Comparison of ENCODE assay signal across 8 mouse cellular contexts in the genomic region with DNA sequence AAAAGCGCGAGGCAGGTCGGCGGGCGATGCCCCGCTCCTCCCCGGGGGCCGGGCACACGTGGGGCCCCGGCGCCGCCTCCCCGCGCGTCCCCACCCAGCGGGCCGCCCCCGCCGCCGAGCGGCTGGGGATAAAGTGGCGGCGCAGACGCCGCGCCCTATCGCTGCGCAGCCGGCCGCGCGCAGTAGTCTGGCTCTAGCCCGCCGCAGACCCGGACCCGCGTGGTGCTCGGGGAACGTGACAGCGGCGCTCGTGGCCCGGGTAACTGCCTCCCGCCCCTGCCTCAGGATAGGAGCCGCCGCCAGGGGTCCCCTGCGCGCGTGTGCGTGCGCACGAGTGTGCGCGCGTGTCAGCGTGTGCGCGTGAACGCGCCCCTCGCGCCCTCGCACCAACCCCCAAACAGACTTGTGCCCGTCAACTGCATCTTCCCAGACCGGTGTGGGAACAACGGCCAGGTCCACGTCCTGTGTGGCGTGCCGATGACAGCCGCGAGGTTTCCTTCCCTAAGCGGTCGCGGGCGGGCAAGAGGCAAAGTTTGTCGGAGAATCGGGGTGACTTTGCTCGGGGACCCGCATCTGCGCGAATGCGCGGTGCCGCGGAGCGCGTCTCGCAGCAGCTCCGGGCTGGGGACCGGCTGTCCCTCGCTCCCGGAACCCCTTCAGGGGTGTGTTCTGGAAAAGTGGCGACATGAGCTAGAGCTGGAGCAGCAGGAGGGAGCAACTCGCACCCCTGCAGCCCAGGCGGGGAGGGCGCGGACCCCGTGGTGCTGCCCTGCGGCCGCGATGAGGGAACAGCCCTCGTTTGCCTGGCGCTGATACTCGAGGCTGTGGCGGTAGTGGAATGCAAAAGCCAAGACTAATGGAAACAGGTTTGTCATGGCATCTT. TPM values are rescaled to one million over a fixed set of nuclear protein-coding genes. Genes with fewer than 3 reads are reported as not detected.
DNase-seq lines count a peak whose midpoint lies in the region; ATAC-seq and TF ChIP-seq lines count a peak whose summit lies in the region.

A gene (plus strand): TSS at position 100 of the 883 bp plus-strand sequence.

- peak within 1 kb of the TSS; percentile 90 for H3K4me2 ChIP-seq in embryonic facial prominence, embryonic 15.5 days (replicated peaks)

- H3K9ac ChIP-seq in embryonic facial prominence, embryonic 15.5 days: peak within 1 kb of the TSS; percentile 49
- peak within 1 kb of the TSS; percentile 98 for H3K9ac ChIP-seq in heart, adult 2 months (ENCODE audit: low read depth, low read length)

- no peaks in the 10 kb centered on the region for H3K36me3 ChIP-seq in embryonic facial prominence, embryonic 15.5 days
- H3K36me3 ChIP-seq in heart, adult 2 months (ENCODE audit: control insufficient read depth, insufficient read depth, low read length): peaks cover 7% of the 10 kb centered on the region
- no peaks in the 10 kb centered on the region for H3K36me3 ChIP-seq in kidney, adult 2 months (ENCODE audit: control insufficient read depth, insufficient read depth, low read length)
- no peaks in the 10 kb centered on the region for H3K36me3 ChIP-seq in limb, embryonic 10.5 days
- no peaks in the 10 kb centered on the region for H3K36me3 ChIP-seq in midbrain, embryonic 10.5 days

- H3K9me3 ChIP-seq in embryonic facial prominence, embryonic 15.5 days (replicated peaks): no peaks in the 10 kb centered on the region
- H3K9me3 ChIP-seq in limb, embryonic 10.5 days (replicated peaks): no peaks in the 10 kb centered on the region
- H3K9me3 ChIP-seq in midbrain, embryonic 10.5 days (replicated peaks): no peaks in the 10 kb centered on the region

- TF ChIP-seq POLR2A in bone marrow, adult 2 months (IDR thresholded peaks at IDR 0.05; ENCODE audit: borderline replicate concordance, control insufficient read depth, low read depth, low read length): peak; percentile 72; the same call in 1 of the 2 replicates
- peak; percentile 71; the same call in 1 of the 2 replicates for TF ChIP-seq POLR2A in heart, adult 2 months (IDR thresholded peaks at IDR 0.05; ENCODE audit: insufficient read depth, low read depth, low read length)
- TF ChIP-seq POLR2A in kidney, adult 2 months (IDR thresholded peaks at IDR 0.05; ENCODE audit: low read depth, low read length): no peak

- H3K27me3 ChIP-seq in embryonic facial prominence, embryonic 15.5 days: 0 out of 2 replicates have a peak, but pooled peaks cover 4% of the 10 kb centered on the region
- no peaks in the 10 kb centered on the region for H3K27me3 ChIP-seq in heart, adult 2 months (ENCODE audit: control insufficient read depth, insufficient read depth, low read length)
- H3K27me3 ChIP-seq in kidney, adult 2 months (replicated peaks; ENCODE audit: control insufficient read depth, insufficient read depth, low read length): no peaks in the 10 kb centered on the region
- peaks cover 62% of the 10 kb centered on the region for H3K27me3 ChIP-seq in limb, embryonic 10.5 days (ENCODE audit: low read depth, poor library complexity, severe bottlenecking)
- peaks cover 85% of the 10 kb centered on the region for H3K27me3 ChIP-seq in midbrain, embryonic 10.5 days (ENCODE audit: low read depth, poor library complexity, severe bottlenecking)

- H3K27ac ChIP-seq in bone marrow, adult 2 months (ENCODE audit: control insufficient read depth, insufficient read depth, low read depth, low read length, poor library complexity): peak within 1 kb of the TSS; percentile 83
- peak within 1 kb of the TSS; percentile 55 for H3K27ac ChIP-seq in embryonic facial prominence, embryonic 15.5 days (replicated peaks)
- peak within 1 kb of the TSS; percentile 98 for H3K27ac ChIP-seq in heart, adult 2 months
- H3K27ac ChIP-seq in kidney, adult 2 months (ENCODE audit: insufficient read depth, low read depth, low read length): peak within 1 kb of the TSS; percentile 80
- peak within 1 kb of the TSS; percentile 79 for H3K27ac ChIP-seq in limb, embryonic 10.5 days
- peak within 1 kb of the TSS; percentile 77 for H3K27ac ChIP-seq in midbrain, embryonic 10.5 days (replicated peaks)

- H3K4me3 ChIP-seq in bone marrow, adult 2 months (replicated peaks; ENCODE audit: control insufficient read depth, low read depth, low read length): peak within 1 kb of the TSS; percentile 96
- H3K4me3 ChIP-seq in embryonic facial prominence, embryonic 15.5 days (replicated peaks): peak within 1 kb of the TSS; percentile 69
- peak within 1 kb of the TSS; percentile 85 for H3K4me3 ChIP-seq in heart, adult 2 months
- peak within 1 kb of the TSS; percentile 94 for H3K4me3 ChIP-seq in kidney, adult 2 months (ENCODE audit: insufficient read depth, low read depth, low read length)
- H3K4me3 ChIP-seq in limb, embryonic 10.5 days: peak within 1 kb of the TSS; percentile 73
- H3K4me3 ChIP-seq in midbrain, embryonic 10.5 days: peak within 1 kb of the TSS; percentile 78

- peaks cover 2% of the 10 kb centered on the region; the same call in 1 of the 2 replicates for H3K79me2 ChIP-seq in heart, adult 2 months (replicated peaks; ENCODE audit: control insufficient read depth, insufficient read depth, low read length)

- ATAC-seq in embryonic facial prominence, embryonic 15.5 days (ENCODE audit: insufficient number of reproducible peaks, low FRiP score, low TSS enrichment, low read depth): peak; percentile 77

- no peak for TF ChIP-seq EP300 in heart, adult 2 months (IDR thresholded peaks at IDR 0.05; ENCODE audit: insufficient read depth, low read depth, low read length)

- DNase-seq in A20 (ENCODE audit: low read depth, low spot score): peak; percentile 83
- peak; percentile 88 for DNase-seq in heart, adult 2 months
- peak; percentile 75 for DNase-seq in kidney, adult 2 months
- peak; percentile 72 for DNase-seq in limb, embryonic 10.5 days (ENCODE audit: low spot score)
- peak; percentile 62 for DNase-seq in midbrain, embryonic 10.5 days (ENCODE audit: low spot score)
- peak; percentile 81 to 86 for DNase-seq in spleen, postnatal 10 days (ENCODE audit: low spot score in 2 of 2)

- intact Hi-C loops in heart, adult 2 months (cut with DNase I): loop anchor here (2.0 to 5.0 kb wide), 3 partner anchors 34 to 102 kb away; no protein-coding TSS in a partner anchor

- H3K4me1 ChIP-seq in bone marrow, adult 2 months (ENCODE audit: control insufficient read depth, insufficient read depth, low read length): peaks cover 9% of the 10 kb centered on the region
- H3K4me1 ChIP-seq in embryonic facial prominence, embryonic 15.5 days: peaks cover 9% of the 10 kb centered on the region
- H3K4me1 ChIP-seq in heart, adult 2 months (ENCODE audit: control insufficient read depth, insufficient read depth, low read length): peaks cover 14% of the 10 kb centered on the region
- H3K4me1 ChIP-seq in kidney, adult 2 months (ENCODE audit: control insufficient read depth, insufficient read depth, low read length): peaks cover 22% of the 10 kb centered on the region
- peaks cover 18% of the 10 kb centered on the region for H3K4me1 ChIP-seq in limb, embryonic 10.5 days
- H3K4me1 ChIP-seq in midbrain, embryonic 10.5 days: peaks cover 16% of the 10 kb centered on the region

- under 1% methylated on average over 105 of the region's 105 CpGs for WGBS in bone marrow, adult 2 months
- WGBS in embryonic facial prominence, embryonic 15.5 days: under 1% methylated on average over 102 of the region's 105 CpGs
- 1% methylated on average over 105 of the region's 105 CpGs for WGBS in heart, adult 2 months
- under 1% methylated on average over 105 of the region's 105 CpGs for WGBS in kidney, adult 2 months
- under 1% methylated on average over 105 of the region's 105 CpGs for WGBS in limb, embryonic 10.5 days
- WGBS in midbrain, embryonic 10.5 days: under 1% methylated on average over 103 of the region's 105 CpGs

- TF ChIP-seq CTCF in bone marrow, adult 2 months (IDR thresholded peaks at IDR 0.05; ENCODE audit: control insufficient read depth, insufficient read depth, low read length): peak; percentile 18; the same call in 1 of the 2 replicates
- peak; percentile 68 for TF ChIP-seq CTCF in heart, adult 2 months (IDR thresholded peaks at IDR 0.05)
- 0 out of 2 replicates have a peak, but pooled peaks have one; percentile 7 for TF ChIP-seq CTCF in kidney, adult 2 months (conservative IDR thresholded peaks at IDR 0.05; ENCODE audit: insufficient read depth, insufficient read length, low read depth, low read length)

RNA-seq across cellular contexts. Expression of the gene that starts here (rescaled TPM):
- polyA plus RNA-seq in bone marrow, adult 2 months (2011; ENCODE audit: insufficient read depth, insufficient read length, low replicate concordance, missing spikeins): 55.1 and 57.9 TPM in 2 replicates
- polyA plus RNA-seq in embryonic facial prominence, embryonic 15.5 days (2015; fragmentation: Nextera tagmentation; extraction: Ambion mirVana): 28.7 and 31.6 TPM in 2 replicates
- total RNA-seq in heart, adult 2 months (2021): 100 to 1,000 TPM in 1 of 2 experiments, 10 to 100 TPM in 1; 88.7 to 102 TPM
- polyA plus RNA-seq in heart, adult 2 months (2012; rRNA removed): 146 and 188 TPM in 2 replicates
- polyA plus RNA-seq in kidney, adult 2 months (2012; rRNA removed): 152 and 159 TPM in 2 replicates
- 1.6 and 3.3 TPM in 2 replicates for polyA plus RNA-seq in limb, embryonic 10.5 days (2016; fragmentation: Nextera tagmentation; extraction: Ambion mirVana)
- 3.9 and 4.1 TPM in 2 replicates for polyA plus RNA-seq in midbrain, embryonic 10.5 days (2016; fragmentation: Nextera tagmentation; extraction: Ambion mirVana)

Comparison
In these comparisons a context has a peak if more than half of its experiments do, and no peak if none do; other contexts are left out.
1. Peak in every context shown above with its lines: DNase-seq, ATAC-seq, H3K4me3 ChIP-seq and H3K27ac ChIP-seq.
2. CTCF ChIP-seq: peak in every context shown above with its lines; median percentile 68 in heart, adult 2 months; 18 in bone marrow, adult 2 months; 7 in kidney, adult 2 months.